Mouse (Mus musculus) liver, embryonic 13.5 days (tissue): ENCODE data around the gene Pde3a. TPM values are rescaled to one million over a fixed set of nuclear protein-coding genes. Genes with fewer than 3 reads are reported as not detected.

ENCODE experiments used
- ATAC-seq: fragments of 200-750 bp; cut with Nextera tagmentation; 2 replicates; pipeline ENCODE4 v1.8.0; 2017; ENCODE audit warnings: low read depth, mild to moderate bottlenecking, moderate number of reproducible peaks, moderate library complexity
- DNase-seq: peaks from one replicate; pipeline ENCODE4 v3.0.0; 2022
- H3K27ac ChIP-seq: fragments of 300-500 bp; sonication (generic); 2 replicates; pipeline ENCODE4 v1.5.1; 2015; ENCODE audit warnings: moderate library complexity, mild to moderate bottlenecking, inconsistent platforms
- H3K27me3 ChIP-seq: fragments of 300-500 bp; sonication (generic); 2 replicates; pipeline ENCODE4 v1.6.1; 2015; ENCODE audit warnings: mild to moderate bottlenecking, inconsistent platforms
- H3K36me3 ChIP-seq: fragments of 300-500 bp; sonication (generic); 2 replicates; pipeline ENCODE4 v1.6.1; 2015; ENCODE audit warnings: mild to moderate bottlenecking, inconsistent platforms
- H3K4me1 ChIP-seq: fragments of 300-500 bp; sonication (generic); replicated peaks from 2 replicates; pipeline ENCODE4 v1.6.1; 2015; ENCODE audit warnings: inconsistent platforms
- H3K4me2 ChIP-seq: fragments of 300-500 bp; sonication (generic); 2 replicates; pipeline ENCODE4 v1.6.1; 2015; ENCODE audit warnings: inconsistent platforms, mild to moderate bottlenecking, moderate library complexity
- H3K4me3 ChIP-seq: fragments of 300-500 bp; sonication (generic); replicated peaks from 2 replicates; pipeline ENCODE4 v1.5.1; 2015; ENCODE audit warnings: mild to moderate bottlenecking, inconsistent platforms
- H3K9ac ChIP-seq: fragments of 300-500 bp; sonication (generic); 2 replicates; pipeline ENCODE4 v1.6.1; 2015; ENCODE audit warnings: mild to moderate bottlenecking, inconsistent platforms
- H3K9me3 ChIP-seq: fragments of 300-500 bp; sonication (generic); replicated peaks from 2 replicates; pipeline ENCODE4 v1.6.1; 2016; ENCODE audit warnings: inconsistent platforms
- WGBS: fragments of 180-500 bp; shearing (Covaris S2); methylation state at CpG from one replicate; pipeline ENCODE4 v1.1.7; 2015; ENCODE audit not compliant: insufficient replicate concordance; 5-methylcytosine and 5-hydroxymethylcytosine counted together
- polyA plus RNA-seq: library from polyadenylated mRNA; unstranded; fragments of >200 nt; fragmentation: Nextera tagmentation; extraction: Ambion mirVana; gene quantifications from 2 replicates; pipeline ENCODE4 v1.2.1, GENCODE M21; 2015

Pde3a gene
- polyA plus RNA-seq, 1 experiment from 2014 or later: 1.2 TPM

GRCm38 (mm10) chr6:141246391-141246790, 2.7 kb upstream of the Pde3a start:
- H3K4me2 ChIP-seq: no peak overlapping the region
- H3K27me3 ChIP-seq: peaks cover 29% of the 10 kb centered on the region
- H3K4me3 ChIP-seq: no peak overlapping the region
- 52% methylated on average over 6 of the region's 6 CpGs for WGBS
- no peak overlapping the region for H3K9ac ChIP-seq
- no peak for ATAC-seq
- no peak for DNase-seq
- H3K4me1 ChIP-seq: no peaks in the 10 kb centered on the region
- no peaks in the 10 kb centered on the region for H3K36me3 ChIP-seq
- H3K9me3 ChIP-seq: no peaks in the 10 kb centered on the region
- H3K27ac ChIP-seq: no peak overlapping the region

- Histone ChIP-seq H3K27ac (no peak overlapping the region), H3K9ac (no peak overlapping the region), H3K4me1 (no peaks in the 10 kb centered on the region), H3K4me3 (no peak overlapping the region), H3K27me3 (peaks cover 31% of the 10 kb centered on the region), H3K36me3 (no peaks in the 10 kb centered on the region), H3K4me2 (0 out of 2 replicates have a peak overlapping the region, but pooled peaks have one; percentile 17), H3K9me3 (no peaks in the 10 kb centered on the region)
- DNase-seq (no peak), ATAC-seq (no peak)
These were observed 988 bp upstream of the Pde3a start for GRCm38 (mm10) chr6:141248081-141248480.

DNA sequence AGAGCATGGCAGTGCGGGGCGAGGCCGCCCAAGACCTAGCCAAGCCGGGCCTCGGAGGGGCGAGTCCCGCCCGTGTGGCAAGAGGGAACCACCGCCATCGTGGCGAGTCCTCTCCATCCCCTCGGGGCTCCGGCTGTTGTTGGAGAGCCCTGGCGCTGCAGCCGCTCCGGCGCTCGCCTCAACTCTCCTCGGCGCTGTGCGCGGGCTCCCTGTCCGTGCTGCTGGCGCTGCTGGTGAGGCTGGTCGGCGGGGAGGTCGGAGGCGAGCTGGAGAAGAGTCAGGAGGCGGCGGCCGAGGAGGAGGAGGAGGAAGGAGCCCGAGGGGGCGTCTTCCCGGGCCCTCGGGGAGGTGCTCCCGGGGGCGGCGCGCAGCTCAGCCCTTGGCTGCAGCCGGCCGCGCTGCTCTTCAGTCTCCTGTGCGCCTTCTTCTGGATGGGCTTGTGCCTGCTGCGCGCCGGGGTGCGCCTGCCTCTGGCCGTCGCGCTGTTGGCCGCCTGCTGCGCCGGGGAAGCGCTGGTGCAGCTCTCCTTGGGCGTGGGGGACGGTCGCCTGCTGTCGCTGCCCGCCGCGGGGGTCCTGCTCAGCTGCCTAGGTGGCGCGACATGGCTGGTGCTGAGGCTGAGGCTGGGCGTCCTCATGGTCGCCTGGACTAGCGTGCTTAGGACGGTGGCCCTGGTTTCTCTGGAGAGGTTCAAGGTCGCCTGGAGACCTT, 671 bp downstream of the Pde3a start:
- Histone ChIP-seq H3K4me2 (peak overlapping the region; percentile 60), H3K27me3 (peaks cover 31% of the 10 kb centered on the region), H3K4me3 (peak overlapping the region; percentile 50), H3K4me1 (no peaks in the 10 kb centered on the region), H3K27ac (no peak overlapping the region), H3K36me3 (no peaks in the 10 kb centered on the region), H3K9ac (peak overlapping the region; percentile 41; the same call in 1 of the 2 replicates), H3K9me3 (no peaks in the 10 kb centered on the region)
- DNase-seq (no peak), ATAC-seq (peak; percentile 69)
- under 1% methylated on average over 67 of the region's 68 CpGs for WGBS

DNA sequence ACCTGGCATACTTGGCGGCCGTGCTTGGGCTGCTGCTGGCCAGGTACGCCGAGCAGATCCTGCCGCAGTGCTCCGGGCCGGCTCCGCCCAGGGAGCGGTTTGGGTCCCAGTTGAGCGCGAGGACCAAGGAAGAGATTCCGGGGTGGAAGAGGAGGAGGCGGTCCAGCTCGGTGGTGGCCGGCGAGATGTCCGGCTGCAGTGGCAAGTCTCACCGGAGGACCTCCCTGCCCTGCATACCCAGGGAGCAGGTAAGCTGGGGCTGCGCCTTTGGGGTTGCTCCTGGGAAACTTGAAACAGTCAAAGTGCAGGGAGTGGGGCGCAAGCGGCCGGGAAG, 1.2 kb downstream of the Pde3a start:
- H3K9ac ChIP-seq: peak overlapping the region; percentile 41; the same call in 1 of the 2 replicates
- no peaks in the 10 kb centered on the region for H3K9me3 ChIP-seq
- H3K4me2 ChIP-seq: peak overlapping the region; percentile 60
- DNase-seq (no peak), ATAC-seq (no peak)
- no peaks in the 10 kb centered on the region for H3K4me1 ChIP-seq
- peak overlapping the region; percentile 50 for H3K4me3 ChIP-seq
- 3% methylated on average over 22 of the region's 22 CpGs for WGBS
- no peak overlapping the region for H3K27ac ChIP-seq
- H3K27me3 ChIP-seq: peaks cover 31% of the 10 kb centered on the region
- no peaks in the 10 kb centered on the region for H3K36me3 ChIP-seq

DNA sequence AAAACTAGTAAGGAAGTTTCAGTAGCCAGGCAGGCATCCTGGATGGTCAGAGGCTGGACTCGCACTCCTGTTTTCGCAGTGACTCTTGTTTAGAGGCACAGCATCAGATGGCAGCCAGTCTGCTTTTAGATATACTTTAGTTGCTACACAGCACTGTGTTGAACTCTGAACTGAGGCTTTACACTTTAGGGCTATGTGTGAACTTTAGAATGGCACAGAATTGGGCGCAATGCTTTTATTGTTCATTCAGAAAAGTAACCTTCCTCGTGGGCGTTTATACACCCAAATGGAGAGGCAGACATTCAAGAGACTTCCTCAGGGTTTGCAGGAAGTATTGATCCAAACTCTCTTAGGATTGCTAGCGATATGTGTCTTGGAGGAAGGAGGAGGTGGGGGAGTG, 1.9 kb downstream of the Pde3a start:
- Histone ChIP-seq H3K27ac (no peak overlapping the region), H3K27me3 (peaks cover 31% of the 10 kb centered on the region), H3K4me3 (peak overlapping the region; percentile 50), H3K36me3 (no peaks in the 10 kb centered on the region), H3K4me1 (no peaks in the 10 kb centered on the region), H3K9me3 (no peaks in the 10 kb centered on the region), H3K4me2 (0 out of 2 replicates have a peak overlapping the region, but pooled peaks have one; percentile 17), H3K9ac (no peak overlapping the region)
- DNase-seq: no peak
- WGBS: 36% methylated on average over 6 of the region's 6 CpGs
- no peak for ATAC-seq

DNA sequence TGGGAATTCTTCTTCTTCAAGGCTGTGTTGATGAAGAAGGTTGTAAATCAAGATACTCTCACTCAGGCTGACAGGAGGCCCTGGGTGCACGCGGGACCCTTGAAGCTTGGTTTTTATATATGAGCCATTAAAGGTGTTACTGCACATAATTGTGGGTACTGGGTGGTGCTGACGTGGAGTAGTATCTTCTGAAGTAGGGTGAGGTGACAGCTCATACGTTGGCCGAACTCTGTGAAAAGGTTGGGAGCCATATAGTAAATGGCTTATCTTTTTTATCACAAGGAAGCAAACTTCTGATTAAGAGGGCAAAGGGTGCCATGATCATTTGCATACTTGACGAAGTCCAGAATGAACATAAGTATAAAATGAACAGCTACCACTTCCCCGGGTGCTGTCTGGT, 3.5 kb downstream of the Pde3a start:
- Histone ChIP-seq H3K27ac (no peak overlapping the region), H3K9me3 (no peaks in the 10 kb centered on the region), H3K9ac (no peak overlapping the region), H3K4me3 (no peak overlapping the region), H3K27me3 (peaks cover 31% of the 10 kb centered on the region), H3K36me3 (no peaks in the 10 kb centered on the region), H3K4me2 (no peak overlapping the region), H3K4me1 (no peaks in the 10 kb centered on the region)
- 72% methylated on average over 7 of the region's 7 CpGs for WGBS
- DNase-seq: no peak
- no peak for ATAC-seq

DNA sequence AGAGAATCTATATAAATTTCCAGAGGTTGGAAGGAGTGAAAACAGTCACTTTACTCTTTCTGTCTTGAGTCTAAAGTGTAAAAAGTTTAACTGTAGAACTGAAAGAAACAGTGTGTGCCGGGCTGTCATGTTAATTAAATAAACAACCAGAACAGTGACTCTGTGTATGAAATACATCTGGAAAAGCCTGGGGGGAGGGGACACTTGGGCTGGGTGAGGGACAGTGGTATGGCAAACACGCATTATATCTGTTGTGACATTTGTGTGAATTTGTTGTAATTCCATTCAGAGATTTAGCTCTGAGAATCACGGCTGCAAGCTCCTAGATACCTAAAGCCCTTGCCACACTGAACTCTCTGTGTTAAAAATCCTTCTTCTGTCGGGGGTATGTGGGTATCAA, 5.9 kb downstream of the Pde3a start:
- Histone ChIP-seq H3K27me3 (peaks cover 17% of the 10 kb centered on the region), H3K36me3 (no peaks in the 10 kb centered on the region), H3K4me1 (no peaks in the 10 kb centered on the region), H3K9me3 (no peaks in the 10 kb centered on the region), H3K27ac (no peak overlapping the region), H3K4me3 (no peak overlapping the region), H3K4me2 (no peak overlapping the region), H3K9ac (no peak overlapping the region)
- 57% methylated on average over 4 of the region's 4 CpGs for WGBS
- DNase-seq (no peak), ATAC-seq (no peak)

GRCm38 (mm10) chr6:141256896-141257295, 7.8 kb downstream of the Pde3a start:
- no peak overlapping the region for H3K9ac ChIP-seq
- no peak for DNase-seq
- no peak overlapping the region for H3K4me3 ChIP-seq
- WGBS: 64% methylated on average over 8 of the region's 8 CpGs
- no peak for ATAC-seq
- H3K9me3 ChIP-seq: no peaks in the 10 kb centered on the region
- no peaks in the 10 kb centered on the region for H3K27me3 ChIP-seq
- no peaks in the 10 kb centered on the region for H3K36me3 ChIP-seq
- no peaks in the 10 kb centered on the region for H3K4me1 ChIP-seq
- H3K4me2 ChIP-seq: no peak overlapping the region
- H3K27ac ChIP-seq: no peak overlapping the region

DNA sequence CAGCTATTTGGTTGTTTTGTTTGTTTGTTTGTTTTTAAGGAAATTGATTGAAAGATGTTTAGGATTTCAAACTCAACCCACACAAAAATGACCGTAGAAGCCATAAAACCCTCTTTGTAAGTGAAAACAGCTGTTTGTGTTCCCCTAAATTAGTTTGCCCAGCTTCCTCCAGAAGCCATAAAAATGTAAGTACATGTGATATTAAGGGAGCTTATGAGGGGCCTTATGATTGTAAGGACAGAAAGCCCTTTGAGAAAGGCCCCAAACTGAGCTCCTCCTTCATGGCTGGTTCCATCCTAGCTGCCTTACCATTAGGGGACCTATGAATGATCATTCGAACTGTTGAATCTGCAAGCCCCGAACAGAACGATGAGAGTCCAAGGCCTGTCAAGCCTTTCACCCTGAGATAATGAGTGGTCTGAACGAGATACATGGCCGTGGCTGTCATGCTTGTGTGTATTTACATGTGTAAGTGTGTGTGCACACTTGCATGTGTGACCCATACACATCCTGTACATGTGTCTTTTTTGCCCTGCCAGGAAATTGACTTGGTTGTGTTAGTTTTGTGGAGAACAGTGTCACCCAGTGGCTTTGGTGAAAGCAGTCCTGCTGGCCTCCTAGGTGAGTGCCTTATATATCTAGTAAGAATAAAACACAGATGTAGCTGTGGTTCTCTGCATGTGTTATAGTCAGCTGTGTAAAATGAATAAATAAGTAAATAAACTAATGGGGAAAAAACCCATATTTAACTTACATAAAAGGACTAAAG, 8.5 kb downstream of the Pde3a start:
- no peak for ATAC-seq
- H3K4me2 ChIP-seq: no peak overlapping the region
- H3K36me3 ChIP-seq: no peaks in the 10 kb centered on the region
- H3K4me1 ChIP-seq: no peaks in the 10 kb centered on the region
- H3K4me3 ChIP-seq: no peak overlapping the region
- no peak overlapping the region for H3K27ac ChIP-seq
- DNase-seq: no peak
- no peaks in the 10 kb centered on the region for H3K27me3 ChIP-seq
- H3K9ac ChIP-seq: no peak overlapping the region
- H3K9me3 ChIP-seq: no peaks in the 10 kb centered on the region
- WGBS: 64% methylated on average over 6 of the region's 6 CpGs

GRCm38 (mm10) chr6:141265257-141265656, 16.2 kb downstream of the Pde3a start:
- no peak for ATAC-seq
- no peak overlapping the region for H3K9ac ChIP-seq
- WGBS: 69% methylated on average over 4 of the region's 4 CpGs

DNA sequence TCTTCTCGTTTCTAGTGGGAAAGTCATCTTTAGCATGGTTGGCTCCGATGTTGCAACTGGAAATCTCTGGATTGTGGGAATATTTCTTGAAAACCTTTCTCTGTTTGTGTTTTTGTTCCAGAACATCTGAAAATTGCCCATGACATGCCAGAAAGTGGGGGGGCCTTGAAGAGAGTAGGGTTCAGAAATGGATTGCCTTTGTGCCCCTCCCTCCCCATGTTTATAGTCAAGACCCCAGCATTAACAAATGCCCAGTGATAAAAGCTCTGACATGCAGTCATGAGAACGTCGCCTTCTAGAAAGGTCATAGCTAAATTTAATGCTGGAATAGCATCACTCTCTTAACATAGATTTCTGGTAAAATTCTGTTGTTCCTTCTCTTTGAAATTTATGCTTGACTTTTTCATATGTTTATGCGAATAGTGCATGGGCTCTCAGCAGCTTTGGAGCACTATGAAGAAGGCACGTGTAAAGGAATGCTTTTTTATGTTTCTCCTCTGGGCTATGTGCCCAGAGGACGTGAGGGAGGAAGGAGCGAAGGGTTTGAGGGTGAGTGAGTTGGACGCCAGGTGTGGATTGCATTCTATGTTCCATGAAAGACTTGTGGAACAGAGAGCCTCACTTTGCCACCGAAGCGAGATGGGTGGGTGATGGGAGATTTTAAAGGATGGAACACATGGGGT, 19.0 kb downstream of the Pde3a start:
- no peak overlapping the region for H3K4me2 ChIP-seq
- no peaks in the 10 kb centered on the region for H3K4me1 ChIP-seq
- DNase-seq (no peak), ATAC-seq (no peak)
- no peaks in the 10 kb centered on the region for H3K36me3 ChIP-seq
- H3K4me3 ChIP-seq: no peak overlapping the region
- no peak overlapping the region for H3K9ac ChIP-seq
- H3K27ac ChIP-seq: no peak overlapping the region
- no peaks in the 10 kb centered on the region for H3K27me3 ChIP-seq
- WGBS: 70% methylated on average over 11 of the region's 11 CpGs
- no peaks in the 10 kb centered on the region for H3K9me3 ChIP-seq

More at GRCm38 (mm10) chr6:141265257-141265656, 16.2 kb downstream of the Pde3a start:
- Histone ChIP-seq H3K4me3 (no peak overlapping the region), H3K4me2 (no peak overlapping the region), H3K9me3 (no peaks in the 10 kb centered on the region), H3K4me1 (no peaks in the 10 kb centered on the region), H3K27ac (no peak overlapping the region), H3K27me3 (no peaks in the 10 kb centered on the region), H3K36me3 (no peaks in the 10 kb centered on the region)
- no peak for DNase-seq
